Mouse (Mus musculus) ES-E14 (cell line): ENCODE measurements around the gene Clec16a.

ENCODE experiments used
- CHD2 ChIP-seq: IDR thresholded peaks from 2 replicates; pipeline ENCODE4 v1.6.1; 2014; ENCODE audit warnings: mild to moderate bottlenecking, low read depth, low read length, inconsistent platforms
- HCFC1 ChIP-seq: IDR thresholded peaks from 2 replicates; pipeline ENCODE4 v1.6.1; 2012; ENCODE audit warnings: low read length, inconsistent platforms, borderline replicate concordance; ENCODE audit not compliant: insufficient read depth
- ZC3H11A ChIP-seq: IDR thresholded peaks from 2 replicates; pipeline ENCODE4 v1.6.1; 2012; ENCODE audit warnings: low read depth, mild to moderate bottlenecking, inconsistent platforms, low read length, borderline replicate concordance

DNA sequence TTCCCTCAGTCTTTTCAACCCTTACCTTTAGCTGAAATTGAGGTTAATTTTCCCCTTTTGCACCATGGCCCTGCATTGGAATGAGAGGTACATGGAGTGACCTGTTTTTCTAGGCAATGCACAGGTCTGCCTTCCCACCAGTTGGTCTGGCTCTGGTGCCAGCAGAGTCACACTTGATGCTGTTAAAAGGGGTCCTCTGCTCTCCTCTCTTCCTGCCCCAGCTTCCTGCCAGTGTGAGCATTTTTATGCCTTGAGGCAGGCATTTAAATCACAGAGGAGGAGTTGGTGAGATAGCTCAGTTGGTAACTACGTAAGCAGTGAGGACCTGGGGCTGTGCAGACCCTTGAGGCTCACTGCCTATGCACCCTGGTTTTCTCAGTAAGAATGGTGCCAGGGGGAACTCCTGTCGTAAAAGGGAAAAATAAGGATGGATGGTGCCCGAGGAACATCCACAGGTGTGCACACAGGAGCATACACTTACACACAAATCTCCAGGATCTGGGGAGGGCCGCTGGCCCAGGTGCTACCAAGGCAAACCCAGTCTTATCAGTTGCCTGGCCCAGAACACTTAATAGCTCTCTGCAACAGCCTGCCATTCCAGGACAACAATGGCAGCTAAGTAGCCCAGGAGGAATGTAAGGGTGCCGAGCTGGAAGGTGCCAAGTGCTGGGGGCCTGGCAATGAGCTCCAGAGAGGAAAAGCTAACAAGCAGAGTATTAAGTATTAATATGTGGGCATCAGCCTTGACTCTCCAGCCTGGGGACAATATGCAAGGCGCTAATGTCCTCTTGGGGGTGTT is 152.9 kb downstream of the Clec16a start:
- no peak for TF ChIP-seq CHD2
- TF ChIP-seq HCFC1: no peak
- TF ChIP-seq ZC3H11A: no peak
